Mouse (Mus musculus) spleen, adult 2 months (tissue): Measurements from ENCODE around the gene Rpp14. TPM values are rescaled to one million over a fixed set of nuclear protein-coding genes. Genes with fewer than 3 reads are reported as not detected.

Source experiments
- DNase-seq, 2 experiments: peaks; one replicate each; pipeline versions ENCODE4 v3.0.0 to v3.0.0-alpha.2; 2012 to 2021; ENCODE audit warnings: low spot score in 2 of 2, low read depth in 1 of 2
- H3K27ac ChIP-seq: fragments of 200-500 bp; 2 replicates; pipeline ENCODE4 v1.5.1; 2012; ENCODE audit warnings: low read length, inconsistent platforms; ENCODE audit not compliant: insufficient read depth
- H3K27me3 ChIP-seq: fragments of 200-500 bp; 2 replicates; pipeline ENCODE4 v1.6.1; 2012; ENCODE audit warnings: mild to moderate bottlenecking, moderate library complexity, low read length, inconsistent platforms; ENCODE audit not compliant: control insufficient read depth, insufficient read depth
- H3K36me3 ChIP-seq: fragments of 200-500 bp; 2 replicates; pipeline ENCODE4 v1.6.1; 2012; ENCODE audit warnings: mild to moderate bottlenecking, low read length, inconsistent platforms; ENCODE audit not compliant: control insufficient read depth, insufficient read depth
- H3K4me1 ChIP-seq: fragments of 200-500 bp; 2 replicates; pipeline ENCODE4 v1.6.1; 2011; ENCODE audit warnings: inconsistent platforms; ENCODE audit not compliant: control insufficient read depth, insufficient read depth, insufficient read length
- H3K4me3 ChIP-seq: fragments of 200-500 bp; 2 replicates; pipeline ENCODE4 v1.5.1; 2011; ENCODE audit warnings: mild to moderate bottlenecking, inconsistent platforms; ENCODE audit not compliant: insufficient read depth, insufficient read length; ENCODE audit errors: extremely low read depth
- CTCF ChIP-seq: fragments of 200-500 bp; IDR thresholded peaks from 2 replicates; pipeline ENCODE4 v1.5.1; 2011; ENCODE audit warnings: mild to moderate bottlenecking, inconsistent platforms; ENCODE audit not compliant: insufficient read depth, insufficient read length, insufficient replicate concordance; ENCODE audit errors: extremely low read depth
- POLR2A ChIP-seq: fragments of 200-500 bp; IDR thresholded peaks from 2 replicates; pipeline ENCODE4 v1.6.1; 2011; ENCODE audit warnings: low read depth, low read length, inconsistent platforms
- WGBS: fragments of 180-500 bp; shearing (Covaris S2); methylation state at CpG from one replicate; pipeline ENCODE4 v1.1.7; 2018; 5-methylcytosine and 5-hydroxymethylcytosine counted together
- polyA plus RNA-seq: library from polyadenylated mRNA; depleted of rRNA; stranded (reverse); fragments of >200 nt; gene quantifications from 2 replicates; pipeline ENCODE4 v1.2.3, GENCODE M21; 2012; rRNA removed

The Rpp14 gene
- polyA plus RNA-seq, 1 experiment = 4.7 TPM

- 84% methylated on average over 2 of the region's 2 CpGs for WGBS
- no peak for DNase-seq
- no peaks in the 10 kb centered on the region for H3K27me3 ChIP-seq
- no peak overlapping the region for H3K4me3 ChIP-seq
- peaks cover 10% of the 10 kb centered on the region; the same call in 1 of the 2 replicates for H3K4me1 ChIP-seq
- TF ChIP-seq POLR2A (no peak), CTCF (no peak)
- no peak overlapping the region for H3K27ac ChIP-seq
- H3K36me3 ChIP-seq = peaks cover 17% of the 10 kb centered on the region
Observed at GRCm38 (mm10) chr14:8134234-8134633, 54.1 kb downstream of the Rpp14 start.

GRCm38 (mm10) chr14:8135130-8135529 lies 55.0 kb downstream of the Rpp14 start:
- DNase-seq = no peak
- Histone ChIP-seq H3K27me3 (no peaks in the 10 kb centered on the region), H3K4me3 (no peak overlapping the region), H3K4me1 (peaks cover 13% of the 10 kb centered on the region; the same call in 1 of the 2 replicates), H3K36me3 (peaks cover 25% of the 10 kb centered on the region), H3K27ac (no peak overlapping the region)
- no peak for TF ChIP-seq POLR2A
- TF ChIP-seq CTCF = no peak
- 89% methylated on average over 3 of the region's 3 CpGs for whole genome bisulfite sequencing

DNA sequence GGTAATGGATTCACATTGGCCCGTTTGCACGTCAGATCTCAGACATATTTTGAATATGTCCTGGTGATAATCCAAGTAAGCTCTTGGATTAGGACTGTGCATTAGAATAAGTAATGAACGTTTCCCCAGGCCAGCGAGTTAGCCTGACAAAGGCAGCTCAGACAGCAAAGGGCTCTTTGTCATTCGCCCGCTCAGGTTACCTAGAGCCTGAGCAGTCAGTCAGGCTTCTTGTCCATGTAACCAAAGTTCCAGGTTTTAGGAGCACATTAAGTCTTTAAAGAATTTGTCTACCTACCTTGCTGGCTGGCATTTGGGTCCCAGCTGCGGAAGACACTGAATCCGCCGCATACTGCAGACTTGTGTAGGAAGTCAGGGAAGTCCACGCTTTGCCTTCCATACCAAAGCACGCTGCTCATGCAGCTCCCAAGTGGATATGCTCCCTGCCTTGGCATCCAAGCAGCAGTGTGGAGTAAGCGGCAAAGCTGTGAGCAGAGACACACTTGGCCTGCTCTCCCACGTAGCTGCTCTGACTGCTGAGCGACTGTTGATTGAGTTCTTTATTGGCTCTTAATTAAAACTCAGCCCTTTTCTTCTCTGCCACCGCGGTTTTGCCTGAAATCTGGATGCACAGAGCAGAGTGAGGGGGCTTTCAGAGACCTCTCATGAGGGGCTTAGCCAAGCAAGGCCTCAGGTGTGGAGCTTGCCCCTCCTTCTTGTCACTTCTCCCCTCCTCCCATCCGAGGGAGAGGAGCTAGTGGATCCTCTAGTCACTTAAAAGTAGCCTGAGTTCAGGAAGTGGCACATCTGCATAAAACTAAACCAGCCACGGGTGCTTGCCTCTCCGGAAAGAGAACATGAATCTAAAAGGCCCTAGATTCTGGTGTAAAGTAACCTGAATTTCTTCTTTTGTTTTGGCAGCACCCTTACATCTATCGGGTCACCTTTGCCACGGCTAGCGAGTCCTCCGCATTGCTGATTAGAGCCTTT lies 59.9 kb downstream of the Rpp14 start:
- H3K36me3 ChIP-seq = peaks cover 43% of the 10 kb centered on the region
- no peaks in the 10 kb centered on the region for H3K27me3 ChIP-seq
- peak in 1 of 2 experiments; percentile 40 for DNase-seq
- peaks cover 4% of the 10 kb centered on the region; the same call in 1 of the 2 replicates for H3K4me1 ChIP-seq
- no peak overlapping the region for H3K4me3 ChIP-seq
- peak overlapping the region; percentile 82 for H3K27ac ChIP-seq
- WGBS = 72% methylated on average over 23 of the region's 23 CpGs
- no peak for TF ChIP-seq CTCF
- no peak for TF ChIP-seq POLR2A

- no peak overlapping the region for H3K4me3 ChIP-seq
- peak overlapping the region; percentile 39; the same call in 1 of the 2 replicates for H3K27ac ChIP-seq
- peaks cover 4% of the 10 kb centered on the region; the same call in 1 of the 2 replicates for H3K4me1 ChIP-seq
- no peak for TF ChIP-seq POLR2A
- no peak for DNase-seq
- no peaks in the 10 kb centered on the region for H3K27me3 ChIP-seq
- peaks cover 49% of the 10 kb centered on the region for H3K36me3 ChIP-seq
- WGBS = 27% methylated on average over 2 of the region's 2 CpGs
Observed at GRCm38 (mm10) chr14:8141131-8141530, 61.0 kb downstream of the Rpp14 start.

Other genes starting within 250 kb of the Rpp14 start
- gene Gm45521, start 123.1 kb upstream of the Rpp14 start, polyA plus RNA-seq = not detected in 2 replicates
- gene Dnase1l3, start 85.8 kb upstream of the Rpp14 start, polyA plus RNA-seq = 69.2 and 69.9 TPM in 2 replicates
- 8.3 and 8.6 TPM in 2 replicates for gene Abhd6, start 77.5 kb upstream of the Rpp14 start, polyA plus RNA-seq
- 42.5 and 46.2 TPM in 2 replicates for gene Pxk, start 17.8 kb downstream of the Rpp14 start, polyA plus RNA-seq
- 21.1 and 21.9 TPM in 2 replicates for gene Pdhb, start 92.7 kb downstream of the Rpp14 start, polyA plus RNA-seq
- gene Kctd6, start 133.8 kb downstream of the Rpp14 start, polyA plus RNA-seq = 4.4 and 4.9 TPM in 2 replicates
- gene Acox2, start 179.0 kb downstream of the Rpp14 start, polyA plus RNA-seq = 0.11 TPM in 1 of 2 replicates, not detected in the other
- 0.60 and 0.85 TPM in 2 replicates for gene Fam107a, start 237.7 kb downstream of the Rpp14 start, polyA plus RNA-seq